Mouse (Mus musculus) limb, embryonic 14.5 days (tissue): ENCODE measurements around the gene Mrpl40. TPM values are rescaled to one million over a fixed set of nuclear protein-coding genes. Genes with fewer than 3 reads are reported as not detected.

Experiments used
- ATAC-seq: fragments of 200-750 bp; cut with Nextera tagmentation; 2 replicates; pipeline ENCODE4 v1.8.0; 2017; ENCODE audit warnings: low read depth, moderate number of reproducible peaks, moderate TSS enrichment; ENCODE audit not compliant: low FRiP score
- DNase-seq: peaks from one replicate; pipeline ENCODE4 v3.0.0-alpha.2; 2015; ENCODE audit warnings: low spot score
- H3K27ac ChIP-seq: fragments of 300-500 bp; sonication (generic); replicated peaks from 2 replicates; pipeline ENCODE4 v1.5.1; 2014; ENCODE audit warnings: low read depth, mild to moderate bottlenecking, low read length, moderate library complexity, mixed read lengths
- H3K27me3 ChIP-seq: fragments of 300-500 bp; sonication (generic); 2 replicates; pipeline ENCODE4 v1.6.1; 2014; ENCODE audit warnings: low read length, mixed read lengths; ENCODE audit not compliant: control insufficient read depth, insufficient read depth
- H3K36me3 ChIP-seq: fragments of 300-500 bp; sonication (generic); 2 replicates; pipeline ENCODE4 v1.6.1; 2014; ENCODE audit warnings: mild to moderate bottlenecking, low read length, moderate library complexity, mixed read lengths; ENCODE audit not compliant: control insufficient read depth, insufficient read depth
- H3K4me1 ChIP-seq: fragments of 300-500 bp; sonication (generic); 2 replicates; pipeline ENCODE4 v1.6.1; 2014; ENCODE audit warnings: antibody characterized with exemption, low read length, mixed read lengths; ENCODE audit not compliant: control insufficient read depth, insufficient read depth
- H3K4me2 ChIP-seq: fragments of 300-500 bp; sonication (generic); replicated peaks from 2 replicates; pipeline ENCODE4 v1.6.1; 2014; ENCODE audit warnings: low read depth, mild to moderate bottlenecking, low read length, moderate library complexity; ENCODE audit not compliant: severe bottlenecking
- H3K4me3 ChIP-seq: fragments of 300-500 bp; sonication (generic); replicated peaks from 2 replicates; pipeline ENCODE4 v1.5.1; 2014; ENCODE audit warnings: low read length
- H3K9ac ChIP-seq: fragments of 300-500 bp; sonication (generic); 2 replicates; pipeline ENCODE4 v1.6.1; 2014; ENCODE audit warnings: mild to moderate bottlenecking, low read depth, low read length, moderate library complexity; ENCODE audit not compliant: severe bottlenecking
- H3K9me3 ChIP-seq: fragments of 300-500 bp; sonication (generic); 2 replicates; pipeline ENCODE4 v1.6.1; 2016; ENCODE audit warnings: low read length; ENCODE audit not compliant: control insufficient read depth
- POLR2A ChIP-seq: fragments of 200-500 bp; IDR thresholded peaks from 2 replicates; pipeline ENCODE4 v1.8.0; 2012; ENCODE audit warnings: inconsistent platforms, mild to moderate bottlenecking, moderate library complexity, borderline replicate concordance; ENCODE audit not compliant: insufficient read depth, insufficient read length; ENCODE audit errors: extremely low read depth
- WGBS: fragments of 180-500 bp; shearing (Covaris S2); extraction: QIAGEN DNeasy Blood & Tissue Kit; methylation state at CpG from one replicate; pipeline ENCODE4 v1.1.7; 2014; 5-methylcytosine and 5-hydroxymethylcytosine counted together
- polyA plus RNA-seq, 2 experiments: library from polyadenylated mRNA; depleted of rRNA in 1 of 2; stranded (reverse) in 1 of 2; unstranded in 1 of 2; fragments of >200 nt; fragmentation: Nextera tagmentation in 1 of 2; extraction: Ambion mirVana in 1 of 2; gene quantifications; 2 replicates each; pipeline versions ENCODE4 v1.2.1 to v1.2.3; 2012 to 2014

Mrpl40 gene
- polyA plus RNA-seq, 2 experiments, result 30.4 to 65.6 TPM

DNA sequence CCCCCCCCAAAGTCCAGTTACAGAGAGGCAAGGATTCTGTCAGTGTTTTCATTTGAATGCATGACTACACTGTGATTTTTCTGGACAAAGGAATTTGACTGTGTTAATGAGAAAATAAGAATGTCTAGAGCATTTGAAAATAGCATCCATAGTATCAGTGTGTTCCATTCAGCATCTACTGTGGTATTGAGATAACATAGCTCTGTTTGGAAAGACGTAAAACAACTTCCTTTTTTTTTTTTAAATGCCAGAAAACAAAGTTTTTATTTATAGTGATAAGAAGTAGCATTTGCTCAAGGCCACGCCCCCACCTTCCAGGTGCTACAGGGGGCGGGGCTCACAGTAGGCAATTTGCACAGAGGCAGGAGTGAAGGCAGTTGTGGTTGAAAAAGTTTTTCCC lies 18.6 kb upstream of the Mrpl40 start:
- no peak for ATAC-seq
- Histone ChIP-seq H3K4me1 (no peaks in the 10 kb centered on the region), H3K4me3 (no peak overlapping the region), H3K27ac (no peak overlapping the region), H3K9me3 (no peaks in the 10 kb centered on the region), H3K9ac (no peak overlapping the region), H3K27me3 (no peaks in the 10 kb centered on the region), H3K36me3 (peaks cover 37% of the 10 kb centered on the region), H3K4me2 (no peak overlapping the region)
- no peak for DNase-seq
- no peak for TF ChIP-seq POLR2A
- WGBS, result 89% methylated on average over 3 of the region's 3 CpGs

DNA sequence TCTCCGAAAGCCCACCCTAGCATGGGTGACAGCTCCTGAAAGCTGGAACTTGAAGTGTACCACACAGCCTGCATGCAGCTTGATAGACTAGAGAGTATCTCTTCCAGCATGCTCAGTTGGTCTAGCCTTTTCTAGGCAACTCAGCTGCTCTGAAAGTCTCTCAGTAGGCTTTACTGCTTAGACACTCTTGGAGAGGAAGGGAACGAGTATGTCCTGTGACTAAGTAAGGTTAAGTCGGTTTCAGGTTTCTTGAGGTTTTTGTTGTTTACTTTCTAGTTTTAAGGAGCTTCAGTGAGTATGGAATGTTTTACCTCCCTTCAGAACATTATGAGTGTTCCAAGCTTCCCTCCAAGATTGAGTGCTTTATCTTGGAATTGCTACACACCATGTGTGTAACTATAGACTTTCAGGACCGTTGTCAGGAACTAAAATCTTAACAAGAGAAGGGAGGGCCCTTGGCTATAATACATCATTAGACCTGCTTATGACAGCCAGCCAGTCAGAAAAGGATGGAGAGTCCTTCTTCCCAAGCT lies 17.2 kb upstream of the Mrpl40 start:
- Histone ChIP-seq H3K27me3 (no peaks in the 10 kb centered on the region), H3K27ac (no peak overlapping the region), H3K36me3 (peaks cover 29% of the 10 kb centered on the region), H3K4me2 (no peak overlapping the region), H3K4me3 (no peak overlapping the region), H3K4me1 (no peaks in the 10 kb centered on the region), H3K9me3 (no peaks in the 10 kb centered on the region), H3K9ac (no peak overlapping the region)
- DNase-seq, result no peak
- WGBS, result 72% methylated on average over 4 of the region's 4 CpGs
- TF ChIP-seq POLR2A, result no peak
- ATAC-seq, result no peak

DNA sequence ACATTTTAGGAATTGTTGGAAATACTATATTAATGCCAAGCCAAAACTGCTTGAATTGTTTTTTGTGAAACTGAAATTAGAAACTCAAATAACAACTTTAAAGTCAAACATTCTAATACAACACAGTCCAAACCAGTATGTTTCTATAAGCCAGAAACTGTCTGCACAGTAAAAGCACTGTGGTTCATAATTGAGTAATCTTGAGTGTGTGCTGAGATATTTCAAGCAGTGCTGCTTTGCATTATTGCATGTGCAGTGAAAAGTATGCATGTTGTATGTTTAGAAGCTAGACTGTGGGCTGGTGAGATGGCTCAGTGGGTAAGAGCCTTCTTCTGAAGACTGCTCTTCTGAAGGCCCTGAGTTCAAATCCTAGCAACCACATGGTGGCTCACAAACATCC lies 7.4 kb upstream of the Mrpl40 start:
- Histone ChIP-seq H3K27me3 (no peaks in the 10 kb centered on the region), H3K36me3 (peaks cover 3% of the 10 kb centered on the region; the same call in 1 of the 2 replicates), H3K27ac (no peak overlapping the region), H3K9me3 (no peaks in the 10 kb centered on the region), H3K4me2 (no peak overlapping the region), H3K9ac (no peak overlapping the region), H3K4me1 (no peaks in the 10 kb centered on the region; the same call in 1 of the 2 replicates), H3K4me3 (no peak overlapping the region)
- DNase-seq (no peak), ATAC-seq (no peak)
- no peak for TF ChIP-seq POLR2A

DNA sequence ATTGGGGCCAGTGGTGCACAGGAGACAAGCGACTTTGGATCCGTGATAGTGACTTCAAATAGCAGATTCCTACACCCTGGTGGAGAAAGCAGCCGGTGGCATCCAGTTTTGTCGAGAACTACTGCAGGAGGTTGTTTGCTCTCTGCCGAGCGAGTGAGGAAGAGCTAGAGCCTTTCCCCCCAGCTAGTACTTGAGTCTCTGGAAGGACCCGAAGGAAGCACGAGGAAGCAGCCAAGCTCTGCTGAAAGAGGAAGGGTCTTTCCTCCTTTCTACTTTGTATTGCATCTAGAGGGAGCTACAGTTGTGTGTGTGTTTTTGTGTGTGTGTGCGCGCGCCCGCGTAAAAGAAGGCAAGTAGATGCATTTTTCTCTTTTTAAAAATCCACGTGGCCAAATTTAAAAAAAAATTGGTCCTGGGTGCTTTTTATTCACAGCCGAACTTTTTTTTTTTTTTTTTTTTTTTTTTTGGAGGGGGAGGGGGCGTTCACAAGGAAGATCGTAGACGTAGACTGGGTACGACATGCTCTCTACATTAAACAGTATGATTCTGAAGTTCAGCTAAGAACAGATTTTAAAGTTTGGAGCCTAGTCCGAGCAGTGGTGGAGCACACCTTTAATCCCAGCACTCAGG lies 1.5 kb upstream of the Mrpl40 start:
- peak overlapping the region; percentile 92 for H3K27ac ChIP-seq
- WGBS, result 24% methylated on average over 20 of the region's 20 CpGs
- no peaks in the 10 kb centered on the region; the same call in 1 of the 2 replicates for H3K4me1 ChIP-seq
- peak; percentile 43 for DNase-seq
- no peaks in the 10 kb centered on the region for H3K9me3 ChIP-seq
- peak overlapping the region; percentile 88 for H3K9ac ChIP-seq
- peak overlapping the region; percentile 87 for H3K4me3 ChIP-seq
- no peak for TF ChIP-seq POLR2A
- no peaks in the 10 kb centered on the region for H3K27me3 ChIP-seq
- peak overlapping the region; percentile 82 for H3K4me2 ChIP-seq
- peaks cover 13% of the 10 kb centered on the region for H3K36me3 ChIP-seq
- ATAC-seq, result no peak

DNA sequence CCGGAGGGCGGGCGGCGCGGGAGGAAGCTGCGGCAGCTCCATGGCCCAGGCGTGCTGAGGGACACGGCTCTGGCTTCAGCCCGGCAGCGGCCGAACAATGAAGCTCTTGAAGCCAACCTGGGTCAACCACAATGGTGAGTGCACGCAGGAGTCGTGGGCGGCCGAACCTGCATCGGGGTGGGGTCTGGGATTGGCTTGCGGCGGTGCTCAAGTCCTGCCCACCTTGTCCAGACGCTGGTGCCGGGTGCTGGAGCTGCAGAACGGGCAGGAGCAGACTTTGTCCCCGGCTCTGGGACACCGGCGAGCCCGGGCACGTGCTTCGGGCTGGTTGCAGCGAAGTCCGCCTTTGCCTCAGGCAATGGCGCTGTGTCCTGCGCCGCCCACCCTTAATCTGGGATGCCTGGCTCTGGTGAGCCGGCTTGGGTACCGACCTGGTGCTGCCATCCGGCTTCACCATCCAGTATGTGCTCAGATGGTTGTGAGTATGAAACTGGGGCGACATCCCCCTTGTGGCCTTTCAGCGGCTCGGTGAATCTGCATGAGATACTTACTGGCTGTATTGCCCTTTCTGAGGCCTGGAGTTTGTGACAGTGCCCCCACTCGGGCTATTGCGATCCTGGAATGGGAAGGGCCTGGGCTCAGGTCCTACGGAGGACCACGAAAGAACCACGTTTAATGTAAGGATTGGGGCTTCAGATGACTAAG lies 876 bp upstream of the Mrpl40 start:
- WGBS, result under 1% methylated on average over 36 of the region's 43 CpGs

More for the DNA sequence above, 876 bp upstream of the Mrpl40 start:
- DNase-seq (peak; percentile 41), ATAC-seq (peak; percentile 35)
- Histone ChIP-seq H3K9ac (peak overlapping the region; percentile 88), H3K4me1 (no peaks in the 10 kb centered on the region; the same call in 1 of the 2 replicates), H3K36me3 (peaks cover 20% of the 10 kb centered on the region), H3K27me3 (no peaks in the 10 kb centered on the region), H3K27ac (peak overlapping the region; percentile 92), H3K9me3 (no peaks in the 10 kb centered on the region), H3K4me3 (peak overlapping the region; percentile 87), H3K4me2 (peak overlapping the region; percentile 82)
- 0 out of 2 replicates have a peak, but pooled peaks have one; percentile 23 for TF ChIP-seq POLR2A
